Mouse (Mus musculus) lung, postnatal 0 days (tissue): Measurements from ENCODE around the gene Ldah. TPM values are rescaled to one million over a fixed set of nuclear protein-coding genes. Genes with fewer than 3 reads are reported as not detected.

Experiments used
- ATAC-seq: fragments of 200-750 bp; cut with Nextera tagmentation; 2 replicates; pipeline ENCODE4 v1.8.0; 2017; ENCODE audit warnings: moderate library complexity
- DNase-seq: peaks from one replicate; pipeline ENCODE4 v3.0.0-alpha.2; 2016; ENCODE audit warnings: low spot score
- H3K27ac ChIP-seq: fragments of 300-500 bp; sonication (generic); 2 replicates; pipeline ENCODE4 v1.5.1; 2014; ENCODE audit warnings: antibody characterized with exemption, mild to moderate bottlenecking, low read length, mixed read lengths
- H3K27me3 ChIP-seq: fragments of 300-500 bp; sonication (generic); replicated peaks from 2 replicates; pipeline ENCODE4 v1.6.1; 2014; ENCODE audit warnings: low read length, mixed read lengths; ENCODE audit not compliant: insufficient read depth
- H3K36me3 ChIP-seq: fragments of 300-500 bp; sonication (generic); 2 replicates; pipeline ENCODE4 v1.6.1; 2014; ENCODE audit warnings: low read length, mixed read lengths; ENCODE audit not compliant: insufficient read depth
- H3K4me1 ChIP-seq: fragments of 300-500 bp; sonication (generic); 2 replicates; pipeline ENCODE4 v1.6.1; 2014; ENCODE audit warnings: antibody characterized with exemption, low read depth, low read length, mixed read lengths; ENCODE audit not compliant: insufficient read depth
- H3K4me2 ChIP-seq: fragments of 300-500 bp; sonication (generic); replicated peaks from 2 replicates; pipeline ENCODE4 v1.6.1; 2014; ENCODE audit warnings: low read depth, mild to moderate bottlenecking, low read length, moderate library complexity, mixed read lengths
- H3K4me3 ChIP-seq: fragments of 300-500 bp; sonication (generic); 2 replicates; pipeline ENCODE4 v1.5.1; 2014; ENCODE audit warnings: low read depth, low read length
- H3K9ac ChIP-seq: fragments of 300-500 bp; sonication (generic); replicated peaks from 2 replicates; pipeline ENCODE4 v1.6.1; 2014; ENCODE audit warnings: low read depth, mild to moderate bottlenecking
- H3K9me3 ChIP-seq: fragments of 300-500 bp; sonication (generic); 2 replicates; pipeline ENCODE4 v1.6.1; 2016; ENCODE audit warnings: low read length, mixed read lengths
- CTCF ChIP-seq: IDR thresholded peaks from 2 replicates; pipeline ENCODE4 v1.5.1; 2016; ENCODE audit warnings: antibody characterized with exemption, mild to moderate bottlenecking
- EP300 ChIP-seq: IDR thresholded peaks from 2 replicates; pipeline ENCODE4 v1.6.1; 2016; ENCODE audit warnings: antibody characterized with exemption, mild to moderate bottlenecking, control low read depth
- WGBS: fragments of 180-500 bp; shearing (Covaris S2); extraction: QIAGEN DNeasy Blood & Tissue Kit; methylation state at CpG from one replicate; pipeline ENCODE4 v1.1.7; 2014; 5-methylcytosine and 5-hydroxymethylcytosine counted together
- polyA plus RNA-seq: library from polyadenylated mRNA; unstranded; fragments of >200 nt; fragmentation: Nextera tagmentation; extraction: Ambion mirVana; gene quantifications from 2 replicates; pipeline ENCODE4 v1.2.1, GENCODE M21; 2015

Ldah gene
- polyA plus RNA-seq, 1 experiment from 2014 or later: 45.5 TPM

- H3K4me2 ChIP-seq: peak overlapping the region; percentile 91
- no peaks in the 10 kb centered on the region for H3K36me3 ChIP-seq
- ATAC-seq: peak; percentile 13; the same call in 1 of the 2 replicates
- WGBS: 17% methylated on average over 12 of the region's 12 CpGs
- H3K27me3 ChIP-seq: peaks cover 4% of the 10 kb centered on the region; the same call in 1 of the 2 replicates
- peak overlapping the region; percentile 61 for H3K4me3 ChIP-seq
- no peak overlapping the region for H3K27ac ChIP-seq
- H3K4me1 ChIP-seq: 0 out of 2 replicates have a peak, but pooled peaks cover 2% of the 10 kb centered on the region
- no peak for DNase-seq
- TF ChIP-seq CTCF (no peak), EP300 (no peak)
- peak overlapping the region; percentile 47 for H3K9ac ChIP-seq
- no peaks in the 10 kb centered on the region for H3K9me3 ChIP-seq
Measured at GRCm38 (mm10) chr12:8313773-8314172, 105.9 kb downstream of the Ldah start.

DNA sequence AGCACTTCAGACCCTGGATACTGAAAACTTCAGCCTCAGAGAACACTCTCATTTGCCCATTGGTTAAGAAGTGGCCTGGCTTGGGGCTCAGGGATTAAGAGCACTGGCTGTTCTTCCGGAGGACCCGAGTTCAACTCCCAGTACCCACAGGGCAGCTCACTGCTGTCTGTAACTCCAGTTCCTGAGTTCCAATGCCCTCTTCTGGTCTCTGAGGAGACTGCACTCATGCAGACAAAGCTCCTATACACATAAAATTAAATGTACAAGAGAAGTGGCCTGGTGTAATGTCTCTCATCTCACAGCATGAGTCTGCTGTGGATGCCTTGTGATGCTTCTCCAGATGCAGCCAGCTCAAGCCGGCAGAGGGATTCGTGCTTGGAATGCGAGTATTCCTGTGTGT lies 108.6 kb downstream of the Ldah start:
- DNase-seq (no peak), ATAC-seq (no peak)
- Histone ChIP-seq H3K4me3 (no peak overlapping the region), H3K4me1 (0 out of 2 replicates have a peak, but pooled peaks cover 2% of the 10 kb centered on the region), H3K9me3 (no peaks in the 10 kb centered on the region), H3K27ac (no peak overlapping the region), H3K27me3 (no peaks in the 10 kb centered on the region; the same call in 1 of the 2 replicates), H3K4me2 (no peak overlapping the region), H3K9ac (no peak overlapping the region), H3K36me3 (no peaks in the 10 kb centered on the region)
- peak; percentile 36 for TF ChIP-seq CTCF
- no peak for TF ChIP-seq EP300
- 86% methylated on average over 5 of the region's 5 CpGs for WGBS

GRCm38 (mm10) chr12:8320084-8320713 lies 112.3 kb downstream of the Ldah start:
- WGBS: 37% methylated on average over 5 of the region's 5 CpGs
- Histone ChIP-seq H3K9me3 (no peaks in the 10 kb centered on the region), H3K9ac (no peak overlapping the region), H3K27ac (no peak overlapping the region), H3K36me3 (no peaks in the 10 kb centered on the region), H3K4me2 (no peak overlapping the region), H3K4me3 (no peak overlapping the region), H3K4me1 (no peaks in the 10 kb centered on the region), H3K27me3 (no peaks in the 10 kb centered on the region)
- TF ChIP-seq CTCF (peak; percentile 96), EP300 (no peak)
- ATAC-seq (peak; percentile 69), DNase-seq (peak; percentile 80)

- Histone ChIP-seq H3K27me3 (no peaks in the 10 kb centered on the region), H3K9ac (no peak overlapping the region), H3K36me3 (no peaks in the 10 kb centered on the region), H3K27ac (no peak overlapping the region), H3K9me3 (no peaks in the 10 kb centered on the region), H3K4me1 (no peaks in the 10 kb centered on the region), H3K4me3 (no peak overlapping the region), H3K4me2 (no peak overlapping the region)
- WGBS: 76% methylated on average over 10 of the region's 10 CpGs
- no peak for TF ChIP-seq CTCF
- no peak for TF ChIP-seq EP300
- DNase-seq (no peak), ATAC-seq (no peak)
Measured at GRCm38 (mm10) chr12:8321506-8321905, 113.6 kb downstream of the Ldah start.

GRCm38 (mm10) chr12:8324086-8324485 lies 116.2 kb downstream of the Ldah start:
- 83% methylated on average over 10 of the region's 10 CpGs for WGBS
- Histone ChIP-seq H3K4me1 (peaks cover 7% of the 10 kb centered on the region), H3K9ac (no peak overlapping the region), H3K4me3 (no peak overlapping the region), H3K27me3 (no peaks in the 10 kb centered on the region), H3K27ac (no peak overlapping the region), H3K9me3 (no peaks in the 10 kb centered on the region), H3K4me2 (no peak overlapping the region), H3K36me3 (0 out of 2 replicates have a peak, but pooled peaks cover 3% of the 10 kb centered on the region)
- ATAC-seq (no peak), DNase-seq (no peak)
- TF ChIP-seq CTCF (no peak), EP300 (no peak)

DNA sequence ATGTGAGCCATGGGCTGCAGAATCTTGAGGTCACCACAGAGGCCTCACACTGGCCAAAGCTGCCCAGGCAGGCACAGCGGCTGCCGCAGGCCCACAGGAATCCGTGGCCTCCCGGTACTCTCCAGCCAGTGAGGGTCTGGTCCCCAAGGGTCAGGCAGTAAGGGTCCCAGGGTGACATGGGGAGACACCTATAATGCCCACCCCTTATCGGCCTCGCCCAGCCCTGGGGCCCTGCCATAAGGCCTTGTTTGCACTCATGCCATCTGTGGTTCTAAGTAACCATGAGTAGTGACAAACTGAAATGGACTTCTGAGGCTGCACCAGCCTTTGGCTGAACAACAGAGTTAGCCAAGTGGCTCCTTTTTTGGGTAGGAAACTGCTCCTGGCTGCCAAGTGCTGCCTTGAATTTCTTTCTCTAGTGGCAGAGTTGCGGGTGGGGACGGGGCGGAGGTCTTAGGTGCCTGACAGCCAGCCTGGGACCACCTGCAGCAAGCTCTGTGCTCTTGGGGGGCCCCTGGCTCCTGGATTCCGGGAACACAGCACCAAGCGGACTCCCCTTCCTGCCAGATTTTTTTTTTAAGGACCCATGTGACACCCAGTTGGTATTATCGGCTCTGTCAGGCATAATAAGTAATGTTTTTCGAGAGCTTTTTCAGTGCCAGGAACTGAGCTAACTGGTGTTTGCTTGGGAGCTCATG lies 117.5 kb downstream of the Ldah start:
- H3K27me3 ChIP-seq: no peaks in the 10 kb centered on the region
- H3K9me3 ChIP-seq: no peaks in the 10 kb centered on the region
- no peak overlapping the region for H3K9ac ChIP-seq
- no peak for TF ChIP-seq EP300
- no peak for TF ChIP-seq CTCF
- peak; percentile 36 for DNase-seq
- H3K4me2 ChIP-seq: no peak overlapping the region
- WGBS: 87% methylated on average over 13 of the region's 13 CpGs
- no peak overlapping the region for H3K27ac ChIP-seq
- H3K4me3 ChIP-seq: no peak overlapping the region
- no peak for ATAC-seq
- H3K36me3 ChIP-seq: 0 out of 2 replicates have a peak, but pooled peaks cover 5% of the 10 kb centered on the region
- peaks cover 7% of the 10 kb centered on the region for H3K4me1 ChIP-seq
